Mouse (Mus musculus) G1E (cell line): Measurements from ENCODE around the gene S100pbp. TPM values are rescaled to one million over a fixed set of nuclear protein-coding genes. Genes with fewer than 3 reads are reported as not detected.

ENCODE experiments used
- ATAC-seq: 2 replicates; pipeline ENCODE4 v1.8.0; 2016; ENCODE audit warnings: mild to moderate bottlenecking; ENCODE audit not compliant: insufficient number of reproducible peaks, poor library complexity, low FRiP score, severe bottlenecking; ENCODE audit errors: extremely low read depth
- DNase-seq: peaks from one replicate; pipeline ENCODE4 v3.0.0; 2012; ENCODE audit warnings: low spot score
- H3K27me3 ChIP-seq: 2 replicates; pipeline ENCODE4 v1.6.1; 2012; ENCODE audit warnings: mild to moderate bottlenecking, low read length, inconsistent platforms; ENCODE audit not compliant: insufficient read depth
- H3K36me3 ChIP-seq: replicated peaks from 2 replicates; pipeline ENCODE3; 2012; ENCODE audit warnings: mild to moderate bottlenecking, inconsistent platforms
- H3K4me1 ChIP-seq: 2 replicates; pipeline ENCODE4 v1.6.1; 2012; ENCODE audit warnings: low read depth, low read length, inconsistent platforms, mixed read lengths; ENCODE audit not compliant: insufficient read depth
- H3K4me3 ChIP-seq: 2 replicates; pipeline ENCODE4 v1.5.1; 2012; ENCODE audit warnings: low read depth, mild to moderate bottlenecking, inconsistent platforms, low read length, moderate library complexity, mixed read lengths
- H3K9me3 ChIP-seq: replicated peaks from 2 replicates; pipeline ENCODE4 v1.6.1; 2012; ENCODE audit warnings: inconsistent platforms
- CTCF ChIP-seq: IDR thresholded peaks from 2 replicates; pipeline ENCODE4 v1.5.1; 2012; ENCODE audit warnings: low read depth, low read length, inconsistent platforms, mixed read lengths
- GATA1 ChIP-seq: IDR thresholded peaks from 2 replicates; pipeline ENCODE4 v1.6.1; 2012; ENCODE audit warnings: borderline replicate concordance, low read length, inconsistent platforms, mixed read lengths
- GATA2 ChIP-seq: IDR thresholded peaks from 2 replicates; pipeline ENCODE4 v1.6.1; 2012; ENCODE audit warnings: low read depth, low read length, inconsistent platforms, borderline replicate concordance
- POLR2AphosphoS5 ChIP-seq: IDR thresholded peaks from 2 replicates; pipeline ENCODE4 v1.6.1; 2012; ENCODE audit warnings: low read depth, low read length, inconsistent platforms; ENCODE audit not compliant: insufficient replicate concordance
- TAL1 ChIP-seq: conservative IDR thresholded peaks from 2 replicates; pipeline ENCODE4 v1.6.1; 2012; ENCODE audit warnings: low read depth, low read length, inconsistent platforms, mixed read lengths
- polyA plus RNA-seq: library from polyadenylated mRNA; stranded (reverse); fragments of >175 nt; gene quantifications from 2 replicates; pipeline ENCODE4 v1.2.3, GENCODE M21; 2012
- total RNA-seq, 2 experiments: library from RNA; stranded (forward) in 1 of 2; stranded (reverse) in 1 of 2; fragments of 200-1000 nt in 1 of 2; fragments of >200 nt in 1 of 2; fragmentation: Nextera tagmentation in 1 of 2; gene quantifications; 2 replicates each; pipeline ENCODE4 v1.2.3; 2014 to 2017

Gene S100pbp
- total and polyA plus RNA-seq, 3 experiments: 4.5 to 124 (median 57.6) TPM

- Histone ChIP-seq H3K4me3 (no peak overlapping the region), H3K4me1 (peaks cover 52% of the 10 kb centered on the region), H3K9me3 (no peaks in the 10 kb centered on the region), H3K27me3 (no peaks in the 10 kb centered on the region), H3K36me3 (peaks cover 73% of the 10 kb centered on the region)
- ATAC-seq (no peak), DNase-seq (no peak)
- TF ChIP-seq CTCF: no peak
- no peak for TF ChIP-seq POLR2AphosphoS5
- no peak for TF ChIP-seq TAL1
- TF ChIP-seq GATA1: no peak
- no peak for TF ChIP-seq GATA2
These were observed 44.1 kb downstream of the S100pbp start for GRCm38 (mm10) chr4:129145411-129145810.

- TF ChIP-seq POLR2AphosphoS5 (no peak), TAL1 (no peak), GATA1 (no peak), GATA2 (no peak), CTCF (no peak)
- H3K36me3 ChIP-seq: peaks cover 70% of the 10 kb centered on the region
- no peak for DNase-seq
- no peak for ATAC-seq
- H3K4me1 ChIP-seq: peaks cover 59% of the 10 kb centered on the region
- no peaks in the 10 kb centered on the region for H3K9me3 ChIP-seq
- H3K4me3 ChIP-seq: no peak overlapping the region; the same call in 1 of the 2 replicates
- no peaks in the 10 kb centered on the region for H3K27me3 ChIP-seq
These were observed 44.8 kb downstream of the S100pbp start for GRCm38 (mm10) chr4:129144401-129145367.

- Histone ChIP-seq H3K4me1 (peaks cover 71% of the 10 kb centered on the region), H3K27me3 (no peaks in the 10 kb centered on the region), H3K4me3 (no peak overlapping the region), H3K36me3 (peaks cover 64% of the 10 kb centered on the region), H3K9me3 (no peaks in the 10 kb centered on the region)
- no peak for DNase-seq
- no peak for ATAC-seq
- TF ChIP-seq POLR2AphosphoS5: no peak
- TF ChIP-seq TAL1: no peak
- TF ChIP-seq GATA1: no peak
- TF ChIP-seq GATA2: no peak
- no peak for TF ChIP-seq CTCF
These were observed 46.0 kb downstream of the S100pbp start for GRCm38 (mm10) chr4:129143509-129143908.

GRCm38 (mm10) chr4:129142439-129143045, 47.0 kb downstream of the S100pbp start:
- no peaks in the 10 kb centered on the region for H3K9me3 ChIP-seq
- DNase-seq (no peak), ATAC-seq (peak; percentile 42)
- H3K36me3 ChIP-seq: peaks cover 57% of the 10 kb centered on the region
- H3K27me3 ChIP-seq: peaks cover under 1% of the 10 kb centered on the region; the same call in 1 of the 2 replicates
- no peak overlapping the region; the same call in 1 of the 2 replicates for H3K4me3 ChIP-seq
- no peak for TF ChIP-seq CTCF
- no peak for TF ChIP-seq GATA2
- TF ChIP-seq TAL1: no peak
- TF ChIP-seq GATA1: no peak
- TF ChIP-seq POLR2AphosphoS5: no peak
- peaks cover 81% of the 10 kb centered on the region for H3K4me1 ChIP-seq

GRCm38 (mm10) chr4:129141560-129142438, 47.7 kb downstream of the S100pbp start:
- DNase-seq (no peak), ATAC-seq (no peak)
- peaks cover 7% of the 10 kb centered on the region for H3K27me3 ChIP-seq
- H3K4me1 ChIP-seq: peaks cover 87% of the 10 kb centered on the region
- H3K4me3 ChIP-seq: peak overlapping the region; percentile 46; the same call in 1 of the 2 replicates
- H3K36me3 ChIP-seq: peaks cover 53% of the 10 kb centered on the region
- H3K9me3 ChIP-seq: no peaks in the 10 kb centered on the region
- TF ChIP-seq GATA2: no peak
- no peak for TF ChIP-seq TAL1
- TF ChIP-seq CTCF: no peak
- TF ChIP-seq GATA1: no peak
- TF ChIP-seq POLR2AphosphoS5: no peak

GRCm38 (mm10) chr4:129140808-129141207, 48.7 kb downstream of the S100pbp start:
- H3K9me3 ChIP-seq: no peaks in the 10 kb centered on the region
- peaks cover 48% of the 10 kb centered on the region for H3K36me3 ChIP-seq
- ATAC-seq (peak; percentile 54), DNase-seq (peak; percentile 54)
- H3K4me3 ChIP-seq: no peak overlapping the region; the same call in 1 of the 2 replicates
- peaks cover 90% of the 10 kb centered on the region for H3K4me1 ChIP-seq
- H3K27me3 ChIP-seq: peaks cover 16% of the 10 kb centered on the region
- TF ChIP-seq GATA1: no peak
- TF ChIP-seq GATA2: peak; percentile 56; the same call in 1 of the 2 replicates
- TF ChIP-seq TAL1: peak; percentile 85
